Mouse (Mus musculus) kidney, postnatal 10 days (tissue): ENCODE data around the gene Crcp.

Experiments
- DNase-seq: peaks from one replicate; pipeline ENCODE4 v3.0.0; 2021; ENCODE audit warnings: mixed read lengths

Gene Crcp

DNA sequence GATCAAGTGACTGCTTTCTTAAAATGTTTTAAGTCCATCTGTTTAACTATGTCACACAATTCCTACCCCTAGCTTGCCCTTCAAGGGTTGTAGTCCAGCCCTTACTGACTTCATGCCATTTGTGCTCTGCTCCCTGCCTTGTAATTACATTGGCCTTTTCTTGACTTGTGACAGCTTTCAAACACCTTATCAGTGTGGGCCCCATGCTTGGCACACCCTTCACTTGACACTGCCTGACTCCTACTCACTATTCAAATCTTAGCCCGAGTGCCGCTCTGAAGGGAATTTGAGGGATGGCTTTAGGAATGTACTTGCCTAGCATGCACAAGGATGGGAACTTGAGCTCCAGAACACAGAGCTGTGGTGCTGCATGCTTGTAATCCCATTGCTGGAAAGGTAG lies 68.7 kb downstream of the Crcp start:
- DNase-seq = no peak

- no peak for DNase-seq
These were observed 72.6 kb downstream of the Crcp start for GRCm38 (mm10) chr5:130101724-130102123.

DNA sequence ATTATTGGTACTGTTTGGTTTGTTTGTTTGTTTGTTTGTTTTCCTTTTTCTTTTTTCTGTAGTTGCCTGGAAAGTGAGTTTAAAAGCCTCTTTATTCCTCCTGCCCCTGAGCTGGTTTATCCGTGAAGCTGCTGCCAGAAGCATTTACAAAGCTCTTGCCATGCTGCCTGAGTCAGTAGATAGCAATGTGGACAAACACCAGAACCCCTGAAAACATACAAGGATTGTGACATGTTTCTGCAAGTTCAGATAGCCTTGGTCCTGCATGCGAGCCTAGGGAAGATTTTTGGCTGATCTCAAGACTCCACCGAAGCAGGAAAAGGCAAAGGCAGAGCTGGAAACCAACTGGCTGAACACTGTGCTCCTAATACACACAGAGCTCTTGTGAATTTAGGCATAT lies 80.3 kb downstream of the Crcp start:
- no peak for DNase-seq
